Mouse (Mus musculus) forebrain, embryonic 16.5 days (tissue): ENCODE measurements around the gene Hist1h2bj. TPM values are rescaled to one million over a fixed set of nuclear protein-coding genes. Genes with fewer than 3 reads are reported as not detected.

Source experiments
- ATAC-seq: fragments of 200-750 bp; cut with Nextera tagmentation; 2 replicates; pipeline ENCODE4 v1.8.0; 2017; ENCODE audit warnings: mild to moderate bottlenecking, moderate library complexity
- H3K27ac ChIP-seq: fragments of 300-500 bp; sonication (generic); 2 replicates; pipeline ENCODE4 v1.5.1; 2014; ENCODE audit warnings: low read length, control low read depth
- H3K27me3 ChIP-seq: fragments of 300-500 bp; sonication (generic); replicated peaks from 2 replicates; pipeline ENCODE4 v1.6.1; 2014; ENCODE audit warnings: low read length; ENCODE audit not compliant: control insufficient read depth, insufficient read depth
- H3K36me3 ChIP-seq: fragments of 300-500 bp; sonication (generic); 2 replicates; pipeline ENCODE4 v1.6.1; 2014; ENCODE audit not compliant: control insufficient read depth, insufficient read depth
- H3K4me1 ChIP-seq: fragments of 300-500 bp; sonication (generic); replicated peaks from 2 replicates; pipeline ENCODE4 v1.6.1; 2014; ENCODE audit warnings: low read length; ENCODE audit not compliant: control insufficient read depth, insufficient read depth
- H3K4me2 ChIP-seq: fragments of 300-500 bp; sonication (generic); 2 replicates; pipeline ENCODE4 v1.6.1; 2014; ENCODE audit warnings: mild to moderate bottlenecking, low read length, control low read depth
- H3K4me3 ChIP-seq: fragments of 300-500 bp; sonication (generic); replicated peaks from 2 replicates; pipeline ENCODE4 v1.5.1; 2014; ENCODE audit warnings: mild to moderate bottlenecking, low read length, control low read depth
- H3K9ac ChIP-seq: fragments of 300-500 bp; sonication (generic); replicated peaks from 2 replicates; pipeline ENCODE4 v1.6.1; 2014; ENCODE audit warnings: low read depth, low read length, control low read depth
- H3K9me3 ChIP-seq: fragments of 300-500 bp; sonication (generic); 2 replicates; pipeline ENCODE4 v1.6.1; 2016; ENCODE audit warnings: low read length; ENCODE audit not compliant: control insufficient read depth
- WGBS: fragments of 180-500 bp; shearing (Covaris S2); extraction: QIAGEN DNeasy Blood & Tissue Kit; methylation state at CpG from one replicate; pipeline ENCODE4 v1.1.7; 2014; 5-methylcytosine and 5-hydroxymethylcytosine counted together
- polyA plus RNA-seq: library from polyadenylated mRNA; unstranded; fragments of >200 nt; fragmentation: Nextera tagmentation; extraction: Ambion mirVana; gene quantifications from 2 replicates; pipeline ENCODE4 v1.2.1, GENCODE M21; 2015

Gene Hist1h2bj
- polyA plus RNA-seq, 1 experiment from 2014 or later, result 3.1 TPM

GRCm38 (mm10) chr13:21998412-21998811 lies 44.6 kb upstream of the Hist1h2bj start:
- Histone ChIP-seq H3K27ac (no peak overlapping the region), H3K36me3 (no peaks in the 10 kb centered on the region), H3K4me3 (no peak overlapping the region), H3K4me1 (peaks cover 12% of the 10 kb centered on the region), H3K27me3 (peaks cover 80% of the 10 kb centered on the region), H3K4me2 (no peak overlapping the region), H3K9me3 (no peaks in the 10 kb centered on the region; the same call in 1 of the 2 replicates), H3K9ac (no peak overlapping the region)
- no peak for ATAC-seq
- 19% methylated on average over 3 of the region's 3 CpGs for WGBS

GRCm38 (mm10) chr13:21999147-21999546 lies 43.9 kb upstream of the Hist1h2bj start:
- Histone ChIP-seq H3K4me3 (no peak overlapping the region), H3K9me3 (no peaks in the 10 kb centered on the region; the same call in 1 of the 2 replicates), H3K4me1 (peaks cover 12% of the 10 kb centered on the region), H3K27ac (no peak overlapping the region), H3K36me3 (no peaks in the 10 kb centered on the region), H3K4me2 (no peak overlapping the region), H3K27me3 (peaks cover 83% of the 10 kb centered on the region), H3K9ac (no peak overlapping the region)
- 34% methylated on average over 4 of the region's 4 CpGs for WGBS
- no peak for ATAC-seq

GRCm38 (mm10) chr13:22001346-22001745 lies 41.7 kb upstream of the Hist1h2bj start:
- ATAC-seq, result no peak
- Histone ChIP-seq H3K36me3 (no peaks in the 10 kb centered on the region), H3K9me3 (no peaks in the 10 kb centered on the region; the same call in 1 of the 2 replicates), H3K27me3 (peaks cover 84% of the 10 kb centered on the region), H3K4me2 (no peak overlapping the region), H3K9ac (no peak overlapping the region), H3K27ac (no peak overlapping the region), H3K4me1 (peaks cover 13% of the 10 kb centered on the region), H3K4me3 (no peak overlapping the region)
- WGBS, result 56% methylated on average over 2 of the region's 2 CpGs

GRCm38 (mm10) chr13:22001823-22002222 lies 41.2 kb upstream of the Hist1h2bj start:
- H3K9ac ChIP-seq, result no peak overlapping the region
- no peaks in the 10 kb centered on the region for H3K36me3 ChIP-seq
- no peak for ATAC-seq
- H3K9me3 ChIP-seq, result no peaks in the 10 kb centered on the region
- peaks cover 18% of the 10 kb centered on the region for H3K4me1 ChIP-seq
- H3K27ac ChIP-seq, result no peak overlapping the region
- H3K4me3 ChIP-seq, result no peak overlapping the region
- WGBS, result 25% methylated on average over 5 of the region's 5 CpGs
- peaks cover 85% of the 10 kb centered on the region for H3K27me3 ChIP-seq
- no peak overlapping the region for H3K4me2 ChIP-seq

GRCm38 (mm10) chr13:22005605-22006333 lies 37.2 kb upstream of the Hist1h2bj start:
- under 1% methylated on average over 45 of the region's 45 CpGs for WGBS
- no peaks in the 10 kb centered on the region for H3K9me3 ChIP-seq
- H3K9ac ChIP-seq, result peak overlapping the region; percentile 47

GRCm38 (mm10) chr13:22006334-22007120 lies 36.5 kb upstream of the Hist1h2bj start:
- Histone ChIP-seq H3K27me3 (peaks cover 83% of the 10 kb centered on the region), H3K4me3 (peak overlapping the region; percentile 49), H3K9ac (no peak overlapping the region; the same call in 1 of the 2 replicates), H3K9me3 (no peaks in the 10 kb centered on the region), H3K4me2 (peak overlapping the region; percentile 85), H3K27ac (no peak overlapping the region), H3K36me3 (no peaks in the 10 kb centered on the region), H3K4me1 (peaks cover 16% of the 10 kb centered on the region)
- peak; percentile 81 for ATAC-seq
- WGBS, result 1% methylated on average over 38 of the region's 38 CpGs

More at GRCm38 (mm10) chr13:22005605-22006333, 37.2 kb upstream of the Hist1h2bj start:
- H3K4me1 ChIP-seq, result peaks cover 16% of the 10 kb centered on the region
- H3K36me3 ChIP-seq, result no peaks in the 10 kb centered on the region
- no peak overlapping the region for H3K27ac ChIP-seq
- H3K27me3 ChIP-seq, result peaks cover 85% of the 10 kb centered on the region
- peak overlapping the region; percentile 85 for H3K4me2 ChIP-seq
- peak overlapping the region; percentile 49 for H3K4me3 ChIP-seq
- ATAC-seq, result peak; percentile 86

- 3% methylated on average over 18 of the region's 18 CpGs for WGBS
- no peak for ATAC-seq
- H3K4me3 ChIP-seq, result peak overlapping the region; percentile 49
Measured at GRCm38 (mm10) chr13:22007121-22007510, 35.9 kb upstream of the Hist1h2bj start.

GRCm38 (mm10) chr13:22007872-22008271 lies 35.1 kb upstream of the Hist1h2bj start:
- ATAC-seq, result no peak
- H3K27me3 ChIP-seq, result peaks cover 80% of the 10 kb centered on the region
- H3K36me3 ChIP-seq, result no peaks in the 10 kb centered on the region
- peaks cover 16% of the 10 kb centered on the region for H3K4me1 ChIP-seq
- H3K4me2 ChIP-seq, result no peak overlapping the region
- no peak overlapping the region for H3K9ac ChIP-seq
- no peaks in the 10 kb centered on the region for H3K9me3 ChIP-seq
- H3K4me3 ChIP-seq, result no peak overlapping the region
- WGBS, result 54% methylated on average over 7 of the region's 7 CpGs
- H3K27ac ChIP-seq, result no peak overlapping the region

More at GRCm38 (mm10) chr13:22007121-22007510, 35.9 kb upstream of the Hist1h2bj start:
- Histone ChIP-seq H3K36me3 (no peaks in the 10 kb centered on the region), H3K4me1 (peaks cover 16% of the 10 kb centered on the region), H3K27me3 (peaks cover 80% of the 10 kb centered on the region), H3K9me3 (no peaks in the 10 kb centered on the region), H3K9ac (no peak overlapping the region), H3K27ac (no peak overlapping the region), H3K4me2 (peak overlapping the region; percentile 85)

GRCm38 (mm10) chr13:22008707-22009106 lies 34.3 kb upstream of the Hist1h2bj start:
- Histone ChIP-seq H3K4me1 (peaks cover 16% of the 10 kb centered on the region), H3K4me2 (no peak overlapping the region), H3K4me3 (no peak overlapping the region), H3K36me3 (no peaks in the 10 kb centered on the region), H3K27me3 (peaks cover 77% of the 10 kb centered on the region), H3K9ac (no peak overlapping the region), H3K27ac (no peak overlapping the region), H3K9me3 (no peaks in the 10 kb centered on the region)
- ATAC-seq, result no peak
- WGBS, result 81% methylated on average over 3 of the region's 3 CpGs
